Mouse (Mus musculus): Measurements from ENCODE around the gene Mgme1.

Mgme1 gene

GRCm38 (mm10) chr2:144305721-144306294 is 35.3 kb downstream of the Mgme1 start:
- no peak for DNase-seq (ENCODE audit: extremely low spot score, low read depth, low spot score)

- no peak for DNase-seq (ENCODE audit: extremely low spot score, low read depth, low spot score)
Observed at GRCm38 (mm10) chr2:144308561-144308960, 38.1 kb downstream of the Mgme1 start.

GRCm38 (mm10) chr2:144310273-144310672 is 39.8 kb downstream of the Mgme1 start:
- DNase-seq (ENCODE audit: extremely low spot score, low read depth, low spot score): no peak

- no peak for DNase-seq (ENCODE audit: extremely low spot score, low read depth, low spot score)
Observed at GRCm38 (mm10) chr2:144311372-144311771, 40.9 kb downstream of the Mgme1 start.

GRCm38 (mm10) chr2:144324218-144324617 is 53.8 kb downstream of the Mgme1 start:
- DNase-seq (ENCODE audit: extremely low spot score, low read depth, low spot score): no peak

- DNase-seq (ENCODE audit: extremely low spot score, low read depth, low spot score): no peak
Observed at GRCm38 (mm10) chr2:144329451-144329850, 59.0 kb downstream of the Mgme1 start.

GRCm38 (mm10) chr2:144329937-144330336 is 59.5 kb downstream of the Mgme1 start:
- no peak for DNase-seq (ENCODE audit: extremely low spot score, low read depth, low spot score)

- DNase-seq (ENCODE audit: extremely low spot score, low read depth, low spot score): no peak
Observed at GRCm38 (mm10) chr2:144330352-144330959, 60.0 kb downstream of the Mgme1 start.
